Mouse (Mus musculus) lung, postnatal 0 days (tissue): Measurements from ENCODE around the gene Nr1i3.
A peak's percentile ranks its signal among the peaks of the same experiment; 100 is the strongest.

Experiments used
- CTCF ChIP-seq: IDR thresholded peaks from 2 replicates; pipeline ENCODE4 v1.5.1; 2016; ENCODE audit warnings: antibody characterized with exemption, mild to moderate bottlenecking
- EP300 ChIP-seq: IDR thresholded peaks from 2 replicates; pipeline ENCODE4 v1.6.1; 2016; ENCODE audit warnings: antibody characterized with exemption, mild to moderate bottlenecking, control low read depth

DNA sequence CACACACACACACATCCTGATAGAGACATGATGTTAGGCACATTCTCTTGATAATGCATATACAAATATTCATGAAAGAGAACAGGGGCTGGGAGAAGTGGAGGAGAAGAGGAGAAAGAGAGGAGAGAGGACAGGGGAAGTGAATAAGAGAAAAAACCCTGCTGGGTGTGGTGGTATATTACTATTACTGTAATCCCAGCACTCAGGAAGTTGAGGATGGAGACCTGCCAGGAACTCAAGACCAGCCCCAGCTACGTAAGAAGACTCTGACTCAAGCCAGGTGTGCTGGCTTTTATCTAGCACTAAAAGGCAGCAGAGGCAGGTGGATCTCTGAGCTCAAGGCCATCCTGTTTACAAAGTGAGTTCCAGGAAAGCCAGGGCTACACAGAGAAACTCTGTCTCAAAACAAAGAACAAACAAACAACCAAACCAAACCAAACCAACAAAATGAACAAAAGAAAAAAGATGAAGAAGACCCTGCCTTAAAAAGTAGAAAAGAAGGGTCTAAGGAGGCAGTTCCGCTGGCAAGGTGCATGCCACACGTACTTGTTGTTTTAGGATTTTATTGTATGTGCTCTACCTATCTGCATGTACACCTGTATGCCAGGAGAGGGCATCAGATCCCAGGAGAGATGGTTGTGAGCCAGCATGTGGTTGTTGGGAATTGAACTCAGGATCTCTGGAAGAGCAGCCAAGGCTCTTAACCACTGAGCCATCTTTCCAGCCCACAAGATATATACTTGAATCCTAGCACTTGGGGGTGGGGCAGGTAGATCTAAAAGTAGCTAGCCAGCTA lies 50.1 kb downstream of the Nr1i3 start:
- TF ChIP-seq EP300 (0 out of 2 replicates have a peak, but pooled peaks have one; percentile 25), CTCF (peak; percentile 54)
